Mouse (Mus musculus) erythroblast, adult 5-6 weeks (primary cell): Measurements from ENCODE around the gene C030005K15Rik. TPM values are rescaled to one million over a fixed set of nuclear protein-coding genes. Genes with fewer than 3 reads are reported as not detected.
"Not testable (repeated sequence)": the region's sequence is repeated elsewhere in the genome, so short reads cannot be mapped to it uniquely, and the experiment has no call there.

Experiments used
- ATAC-seq: replicated peaks from 2 replicates; pipeline ENCODE4 v1.8.0; 2016; ENCODE audit warnings: moderate number of reproducible peaks, mild to moderate bottlenecking, moderate TSS enrichment, inconsistent platforms; ENCODE audit not compliant: poor library complexity, low FRiP score, severe bottlenecking
- total RNA-seq, 2 experiments: library from RNA; stranded (forward) in 1 of 2; stranded (reverse) in 1 of 2; fragments of 150-400 nt in 1 of 2; fragments of 200-764, 138-1000 nt in 1 of 2; gene quantifications; 2 replicates each; pipeline versions ENCODE4 v1.2.3 to v1.2.4; 2015 to 2017; ENCODE audit warnings: low replicate concordance in 2 of 2

Gene C030005K15Rik
- not detected in 2 replicates for total RNA-seq (2015; ENCODE audit: low replicate concordance)
- total RNA-seq (2017; ENCODE audit: low replicate concordance): not detected in 2 replicates

DNA sequence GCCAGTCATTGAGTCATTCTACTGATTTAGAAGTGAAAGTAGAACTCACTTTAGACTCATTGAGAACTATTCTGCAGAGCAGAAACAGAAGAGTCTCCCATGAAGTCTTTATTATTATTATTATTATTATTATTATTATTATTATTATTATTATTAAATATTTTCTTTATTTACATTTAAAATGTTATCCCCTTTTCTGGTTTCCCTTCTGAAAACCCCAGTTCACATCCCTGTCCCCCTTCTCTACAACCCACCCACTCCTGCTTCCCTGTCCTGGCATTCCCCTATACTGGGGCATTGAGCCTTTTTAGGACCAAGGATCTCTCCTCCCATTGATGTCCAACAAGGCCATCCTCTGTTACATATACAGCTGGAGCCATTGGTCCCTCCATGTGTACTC lies at the start of gene C030005K15Rik:
Gene C030005K15Rik (minus strand): TSS at position 101 of the 400 bp plus-strand sequence.
- not testable (repeated sequence) for ATAC-seq

DNA sequence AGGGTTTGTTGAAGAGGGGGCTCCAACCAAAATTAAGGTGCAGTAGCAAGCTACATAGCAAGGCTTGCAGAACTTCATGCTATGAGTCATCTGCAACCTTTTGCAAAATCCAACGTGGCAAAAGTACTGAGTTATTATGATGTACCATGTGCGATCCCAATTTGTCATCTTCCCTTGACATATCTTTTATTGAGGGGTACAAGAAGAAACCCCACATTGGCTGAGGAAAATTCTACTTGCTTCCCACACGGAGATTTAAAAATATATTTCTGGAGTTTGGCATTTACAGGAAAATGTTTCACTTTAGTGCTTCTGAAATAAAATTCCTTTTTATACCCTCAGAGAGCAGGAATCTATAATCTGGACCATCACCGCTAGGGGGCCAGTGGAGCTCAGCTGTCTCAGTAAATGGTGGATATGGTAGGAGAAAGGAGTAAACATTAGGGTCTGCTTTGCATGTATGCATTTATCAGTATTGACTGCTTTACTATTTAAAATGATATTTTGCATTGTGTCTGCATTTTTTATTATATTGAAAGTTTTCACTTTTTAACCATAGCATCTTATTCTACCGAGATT lies 41.7 kb upstream of the C030005K15Rik start:
- no peak for ATAC-seq

DNA sequence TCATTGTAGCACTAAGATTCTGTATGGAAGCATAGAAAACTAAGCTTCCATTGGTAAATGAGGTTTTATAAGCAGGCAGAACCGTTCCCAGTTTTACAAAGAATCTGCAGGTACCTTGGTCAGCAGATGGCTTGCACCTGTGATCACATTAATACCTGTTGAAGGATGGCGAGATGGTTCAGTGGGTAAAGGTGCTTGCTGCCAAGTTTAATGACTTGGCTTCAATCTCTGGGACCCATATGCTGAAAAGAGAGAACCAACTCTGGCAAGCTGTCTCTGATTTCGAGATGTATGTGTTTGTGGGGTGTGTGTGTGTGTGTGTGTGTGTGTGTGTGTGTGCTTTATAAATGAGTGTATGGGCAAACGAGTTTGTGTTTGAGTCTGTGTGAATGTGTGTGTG lies 27.3 kb upstream of the C030005K15Rik start:
- ATAC-seq: no peak

DNA sequence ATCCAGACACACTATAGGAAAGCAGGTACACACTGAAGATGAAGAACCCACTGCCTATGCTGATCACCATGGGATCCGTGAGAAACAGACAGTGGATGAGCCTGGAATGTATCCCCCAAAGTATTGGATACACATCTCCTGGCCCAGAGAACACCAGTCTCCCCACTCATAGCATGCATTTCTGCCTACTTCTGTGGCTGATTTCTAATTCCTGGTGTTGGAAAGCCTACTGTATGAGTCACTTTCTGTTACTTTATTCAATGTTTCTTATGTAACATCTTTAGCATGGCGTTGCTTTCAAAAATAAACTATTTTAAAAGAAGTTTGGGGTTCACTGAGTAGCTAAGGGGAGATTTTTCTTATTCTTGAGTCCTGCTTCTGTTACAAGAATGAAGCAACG lies 20.7 kb upstream of the C030005K15Rik start:
- no peak for ATAC-seq

DNA sequence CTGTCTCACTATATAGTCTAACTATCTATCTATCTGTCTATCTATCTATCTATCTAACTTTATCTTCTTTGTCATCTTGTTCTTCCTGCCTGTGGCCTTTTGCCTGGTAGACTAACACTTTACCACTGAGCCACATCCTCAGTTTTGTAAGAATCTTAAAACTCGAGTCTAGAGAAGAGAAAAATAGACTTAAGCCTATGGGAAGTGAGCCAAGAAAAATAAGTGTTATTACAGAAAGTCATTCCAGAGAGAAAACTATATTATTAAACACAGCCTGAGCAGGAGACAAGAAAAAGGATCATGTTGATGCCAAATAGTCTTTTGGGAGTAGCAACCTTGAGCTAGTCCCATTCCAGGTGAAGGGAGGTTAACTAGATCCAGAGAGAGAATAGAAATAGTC lies 626 bp downstream of the C030005K15Rik start:
- no peak for ATAC-seq

DNA sequence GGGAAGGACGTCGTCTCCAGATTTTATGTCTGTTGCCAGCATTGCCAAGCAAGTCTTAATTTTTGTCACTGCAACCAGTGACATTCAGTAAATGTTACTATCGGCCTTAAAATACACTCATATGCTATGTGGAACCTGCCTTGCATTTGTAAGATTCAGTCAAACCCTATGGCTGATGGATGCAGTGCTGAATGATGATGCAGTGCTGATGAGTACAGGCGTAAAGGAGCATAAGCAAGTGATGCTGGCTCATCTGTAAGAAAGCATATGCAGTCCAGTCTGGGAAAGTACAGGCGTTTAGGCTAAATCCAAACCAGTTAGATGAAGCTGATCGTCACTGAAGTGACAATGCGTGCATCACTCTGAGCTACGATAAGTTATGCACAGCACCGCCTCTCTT lies 3.8 kb downstream of the C030005K15Rik start:
- ATAC-seq: no peak

DNA sequence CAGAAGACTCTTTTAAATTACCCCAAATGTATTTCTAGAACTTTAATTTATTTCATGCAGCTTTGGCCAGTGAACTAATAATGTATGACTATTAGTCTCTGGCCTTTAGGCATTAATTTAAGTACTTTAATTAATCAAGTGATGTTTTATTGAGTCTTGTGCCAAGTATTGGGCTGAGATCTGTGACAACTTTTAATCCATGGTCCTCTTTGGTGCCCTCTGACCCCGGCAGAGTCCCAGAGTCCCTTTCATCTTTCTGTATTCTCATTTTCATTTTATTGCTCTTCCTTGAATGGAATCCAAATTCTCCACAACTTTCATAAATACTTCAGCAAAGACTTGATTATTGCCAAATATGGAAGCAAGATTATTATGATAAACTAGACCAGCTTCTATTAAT lies 5.9 kb downstream of the C030005K15Rik start:
- no peak for ATAC-seq

DNA sequence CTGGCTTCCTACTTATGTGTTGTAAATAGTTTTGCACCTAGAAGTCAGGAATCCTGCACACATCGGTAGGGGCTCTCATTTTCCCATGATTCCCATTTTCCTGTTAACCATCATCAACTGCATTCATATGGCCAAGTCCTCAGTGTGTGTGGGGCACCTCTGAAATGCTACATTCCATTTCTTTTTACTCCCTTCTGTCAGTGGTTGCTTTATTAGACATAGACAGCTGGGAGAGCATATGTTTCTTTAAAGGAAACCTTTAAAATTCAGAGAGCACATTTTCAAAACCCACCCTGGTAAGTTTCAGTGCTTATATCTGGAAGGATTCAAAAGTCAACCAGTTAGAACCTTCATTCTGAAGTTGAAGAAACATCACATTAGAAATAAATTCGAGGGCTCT lies 8.5 kb downstream of the C030005K15Rik start:
- ATAC-seq: no peak

DNA sequence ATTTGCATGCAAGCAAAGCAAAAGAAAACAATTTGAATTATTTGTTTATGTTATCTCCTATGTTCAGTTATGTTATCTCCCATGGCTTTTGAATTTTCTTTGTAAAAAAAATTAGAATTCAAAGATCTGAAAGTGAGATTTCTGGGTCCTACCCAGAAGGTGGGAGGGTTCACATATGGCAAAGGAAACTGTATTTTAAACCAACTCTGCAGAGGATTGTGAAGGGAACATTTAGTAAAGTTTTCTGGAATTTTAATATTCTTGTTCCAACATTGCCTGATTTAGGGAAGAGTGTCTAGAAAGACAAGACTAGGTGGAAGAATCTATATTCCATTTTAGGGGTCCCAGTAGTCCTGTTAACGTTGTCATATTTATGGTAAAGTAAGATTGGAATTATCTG lies 9.3 kb downstream of the C030005K15Rik start:
- no peak for ATAC-seq

DNA sequence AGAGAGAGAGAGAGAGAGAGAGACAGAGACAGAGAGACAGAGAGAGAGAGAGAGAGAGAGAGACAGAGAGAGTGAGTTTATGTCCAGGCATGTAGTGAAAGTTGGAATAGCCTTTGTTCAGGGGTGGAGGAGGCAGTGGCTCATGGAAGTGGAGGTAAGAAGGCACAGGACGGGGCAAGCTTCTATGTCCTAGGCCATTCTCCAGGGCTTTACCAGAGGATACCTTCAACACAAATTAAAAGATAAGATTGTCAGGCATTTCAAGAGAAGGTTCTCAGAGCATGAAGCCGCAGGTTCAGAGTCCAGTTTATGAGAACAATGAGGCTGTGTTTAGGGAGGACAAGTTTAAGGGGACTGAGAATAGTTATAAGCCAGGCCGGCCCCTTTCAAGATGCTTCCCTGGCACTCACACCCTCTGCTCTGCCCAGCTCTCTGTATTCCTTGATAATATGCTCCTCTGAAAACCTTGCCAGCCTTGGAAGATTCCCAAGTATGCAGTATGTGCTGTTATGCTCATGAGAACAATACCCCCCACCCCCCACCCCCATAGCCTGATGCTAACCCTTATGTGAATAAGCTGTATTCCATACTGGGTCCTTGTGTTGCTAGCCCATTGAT lies 11.2 kb downstream of the C030005K15Rik start:
- no peak for ATAC-seq

DNA sequence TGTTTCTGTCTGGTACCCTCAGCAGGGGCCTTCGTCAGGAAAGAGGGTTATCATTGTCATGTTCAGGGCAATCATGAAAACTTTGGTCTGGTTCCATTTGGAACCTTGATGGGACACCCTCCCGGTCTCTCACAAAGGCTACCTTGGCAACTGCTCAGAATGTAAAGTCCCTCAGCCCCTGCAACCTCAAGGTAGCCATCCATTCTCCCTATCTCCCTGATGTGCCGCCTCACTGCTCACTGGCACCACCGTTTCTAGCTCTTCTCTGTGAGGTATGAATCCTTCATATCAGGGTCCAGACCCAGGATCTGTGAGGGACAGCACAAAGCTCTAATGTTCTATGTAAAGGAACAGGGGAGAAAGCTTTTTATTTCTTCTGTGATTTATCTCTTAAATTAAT lies 12.0 kb downstream of the C030005K15Rik start:
- no peak for ATAC-seq

DNA sequence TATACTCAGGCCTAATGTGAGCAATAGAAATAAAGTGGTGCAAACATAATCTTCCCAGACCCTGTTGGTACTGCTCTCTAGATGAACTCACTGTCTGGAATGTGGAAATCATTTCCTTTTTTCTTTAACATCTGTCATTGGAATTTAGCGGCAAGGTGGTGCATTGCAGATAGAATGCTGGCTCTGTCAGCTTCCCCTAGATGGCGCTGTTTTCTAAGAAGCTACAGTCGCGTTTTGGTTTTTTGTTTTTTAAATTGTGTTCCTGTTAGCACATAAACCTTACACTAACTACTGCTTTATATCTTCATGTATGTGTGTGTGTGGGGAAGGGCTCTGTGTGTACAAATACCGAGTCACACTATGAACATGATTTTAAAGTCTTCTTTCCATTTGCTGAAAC lies 13.9 kb downstream of the C030005K15Rik start:
- ATAC-seq: no peak

DNA sequence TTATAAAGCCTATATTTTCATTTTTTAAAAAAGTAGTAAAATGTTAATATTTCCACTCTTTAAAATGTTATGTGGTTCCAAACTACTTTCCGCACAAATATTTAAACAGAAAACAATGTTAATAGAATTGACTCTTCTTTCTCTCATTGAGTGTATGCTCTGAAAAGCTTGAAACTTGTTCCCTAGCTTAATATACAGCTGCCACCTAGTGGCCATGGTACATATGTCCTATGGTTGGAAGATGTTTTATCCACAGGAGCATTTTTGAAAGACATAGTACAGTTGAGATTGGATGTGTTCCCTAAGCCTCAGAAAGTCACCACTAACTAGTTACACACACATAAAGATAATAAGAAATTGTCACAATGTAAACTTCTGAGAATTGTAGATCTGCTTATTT lies 22.0 kb downstream of the C030005K15Rik start:
- no peak for ATAC-seq

DNA sequence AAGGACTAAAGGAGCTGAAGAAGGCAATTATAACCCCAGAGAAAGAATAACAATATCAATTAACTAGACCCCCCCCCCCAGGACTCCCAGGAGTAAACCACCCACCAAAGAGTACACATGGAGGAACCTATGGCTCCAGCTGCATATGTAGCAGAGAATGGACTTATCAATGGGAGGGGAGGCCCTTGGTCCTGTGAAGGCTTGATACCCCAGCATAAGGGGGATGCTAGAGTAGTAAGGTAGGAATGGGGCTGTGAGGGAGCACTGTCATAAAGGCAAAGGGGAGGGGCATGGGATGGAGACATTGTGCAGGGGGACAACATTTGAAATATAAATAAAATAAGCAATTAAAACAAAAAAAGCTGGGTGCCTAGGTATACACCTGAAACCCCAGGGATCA lies 24.2 kb downstream of the C030005K15Rik start:
- ATAC-seq: no peak

DNA sequence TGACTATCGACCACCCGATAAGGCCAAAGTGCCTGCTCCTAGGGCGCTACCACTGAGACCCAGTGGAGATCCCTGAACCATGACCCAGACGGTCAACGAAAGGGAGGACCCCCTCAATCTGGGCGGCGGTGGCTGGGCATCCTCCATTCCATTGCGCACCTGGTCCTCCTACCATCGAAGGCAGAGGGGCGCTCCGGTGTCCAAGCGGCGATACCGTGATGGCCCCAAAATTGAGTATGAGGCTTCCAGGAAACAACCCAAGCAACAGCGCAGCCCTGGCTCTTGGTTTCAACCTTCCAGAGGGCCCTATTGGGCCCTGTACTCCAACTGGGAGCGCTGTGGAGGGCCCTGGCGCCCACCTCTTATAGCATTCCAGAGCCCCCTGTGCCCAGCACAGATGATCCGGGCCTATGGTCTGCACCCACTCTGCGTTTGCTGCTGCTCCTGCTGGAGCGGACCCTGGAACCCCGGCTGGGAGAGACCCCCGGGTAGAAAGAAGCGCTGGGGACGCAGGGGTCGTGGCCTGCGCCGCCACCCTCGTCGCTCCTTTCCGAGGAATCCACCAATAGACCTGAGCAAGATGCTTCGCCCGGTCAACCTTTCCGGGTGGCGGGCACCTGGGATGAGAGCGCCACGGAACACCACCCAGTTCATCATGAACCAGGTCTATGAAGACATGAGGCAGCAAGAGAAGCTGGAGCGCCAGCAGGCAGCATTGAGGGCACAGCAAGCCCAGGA lies 33.0 kb downstream of the C030005K15Rik start:
- no peak for ATAC-seq

DNA sequence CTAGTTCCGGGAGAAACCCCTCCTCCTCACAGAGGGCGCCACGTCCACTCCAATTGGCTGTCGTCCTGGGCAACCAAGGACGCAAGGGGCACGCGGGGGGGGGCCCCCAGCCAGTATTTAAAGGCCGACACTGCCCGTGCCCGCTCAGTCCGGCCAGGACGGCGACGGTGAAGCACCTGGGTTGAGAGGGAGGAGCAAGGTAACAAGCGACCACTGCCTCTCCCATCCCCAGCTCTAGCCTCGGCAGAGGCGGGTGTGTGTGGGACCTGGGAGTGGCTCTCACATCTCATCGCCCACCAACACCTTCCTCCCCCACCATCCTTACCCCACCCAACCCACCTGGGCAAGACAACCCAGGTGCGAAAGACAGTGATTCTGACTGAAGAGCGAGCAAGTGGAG lies 33.6 kb downstream of the C030005K15Rik start, which contains the start of gene Ccer1:
Gene Ccer1 (plus strand): TSS at position 147 of the 400 bp plus-strand sequence.
- no peak for ATAC-seq

DNA sequence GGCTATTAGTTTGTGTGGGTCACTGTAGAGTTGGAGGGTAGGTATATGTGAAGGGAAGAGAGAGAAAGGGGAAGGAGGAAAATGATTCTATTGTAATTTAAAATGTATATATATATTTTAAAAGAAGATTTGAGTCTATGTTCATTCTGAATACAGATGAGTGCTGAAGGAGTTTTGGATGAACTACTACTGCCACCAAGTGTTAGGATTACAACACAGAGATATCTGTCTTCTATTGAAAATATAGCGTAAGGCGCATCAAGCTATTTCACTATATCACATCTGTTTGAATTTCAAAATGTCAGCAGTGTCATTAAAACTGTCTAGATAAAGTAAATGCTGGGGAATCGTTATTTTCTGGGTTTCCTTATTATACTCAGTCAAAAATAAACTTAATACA lies 37.1 kb downstream of the C030005K15Rik start:
- no peak for ATAC-seq

DNA sequence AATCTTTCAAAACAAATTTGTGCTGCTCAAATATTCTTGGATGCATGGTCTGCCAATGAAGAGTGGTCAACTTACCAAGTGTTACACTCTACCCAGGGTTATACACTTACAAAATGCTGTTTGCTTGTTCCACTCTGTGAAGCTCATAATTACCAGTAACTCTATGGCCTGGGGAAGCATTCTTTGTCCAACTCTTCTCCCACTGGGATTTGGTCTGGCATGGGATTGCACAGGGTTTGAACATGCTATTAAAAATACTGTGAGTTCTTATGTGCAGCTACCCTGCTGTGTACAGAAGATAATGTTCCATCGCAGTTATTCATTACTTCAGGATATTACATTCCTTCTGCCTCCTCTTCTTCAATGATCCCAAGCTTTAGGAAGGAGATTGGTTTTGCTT lies 39.4 kb downstream of the C030005K15Rik start:
- no peak for ATAC-seq

DNA sequence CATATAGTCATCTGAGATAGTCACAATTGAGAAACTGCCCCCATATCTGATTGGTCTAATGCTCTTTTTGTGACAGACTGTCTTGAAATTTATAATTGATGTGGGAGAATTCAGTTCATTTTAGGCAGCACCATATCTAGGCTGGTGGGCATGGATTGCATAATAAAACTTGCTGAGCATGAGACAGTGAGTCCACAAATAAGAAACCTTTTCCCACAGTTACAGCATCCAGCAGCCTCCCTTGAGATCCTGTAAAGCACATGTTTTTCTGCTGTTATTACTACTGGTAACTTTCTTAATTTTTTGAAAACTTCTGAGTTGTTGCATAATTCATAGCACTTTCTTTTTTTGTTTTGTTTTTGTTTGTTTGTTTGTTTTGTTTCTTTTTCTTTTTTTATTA lies 43.6 kb downstream of the C030005K15Rik start:
- ATAC-seq: no peak
